Mouse (Mus musculus): ENCODE measurements around the gene Svop. TPM values are rescaled to one million over a fixed set of nuclear protein-coding genes. Genes with fewer than 3 reads are reported as not detected.

The Svop gene
- total RNA-seq (2012; rRNA removed) = not detected in 2 replicates
- polyA plus RNA-seq (2012; ENCODE audit: insufficient read depth in 1 of 2, insufficient read length in 2 of 2, low read depth in 1 of 2, low replicate concordance in 2 of 2, missing spikeins in 1 of 2) = not detected

- Histone ChIP-seq H3K9me3 (replicated peaks; ENCODE audit: insufficient read depth, low read length) (no peaks in the 10 kb centered on the region), H3K27me3 (ENCODE audit: control insufficient read depth in 1 of 2, insufficient read depth in 2 of 2, low read length in 2 of 2) (peaks cover 9% of the 10 kb centered on the region in 2 experiments), H3K36me3 (ENCODE audit: control insufficient read depth in 1 of 2, insufficient read depth in 2 of 2, low read length in 2 of 2) (no peaks in the 10 kb centered on the region), H3K4me3 (ENCODE audit: control insufficient read depth in 1 of 2, insufficient read depth in 1 of 2, low read depth in 2 of 2, low read length in 2 of 2) (no peak within 1 kb of the TSS), H3K79me2 (ENCODE audit: control insufficient read depth, insufficient read depth, low read length, poor library complexity) (no peaks in the 10 kb centered on the region), H3K27ac (ENCODE audit: control insufficient read depth, low read depth, low read length) (no peak within 1 kb of the TSS), H3K9ac (ENCODE audit: control insufficient read depth, low read depth, low read length, poor library complexity, severe bottlenecking) (no peak within 1 kb of the TSS), H3K4me1 (ENCODE audit: control insufficient read depth in 1 of 2, insufficient read depth in 2 of 2, low read length in 2 of 2) (no peaks in the 10 kb centered on the region)
- TF ChIP-seq MYC (IDR thresholded peaks at IDR 0.05; ENCODE audit: low read depth, low read length) = no peak
- TF ChIP-seq RAD21 (IDR thresholded peaks at IDR 0.05; ENCODE audit: low read depth, low read length) = no peak
- no peak for TF ChIP-seq CHD1 (IDR thresholded peaks at IDR 0.05; ENCODE audit: low read depth, low read length)
- TF ChIP-seq KAT2A (conservative IDR thresholded peaks at IDR 0.05; ENCODE audit: low read depth, low read length) = no peak
- no peak for TF ChIP-seq BHLHE40 (IDR thresholded peaks at IDR 0.05; ENCODE audit: borderline replicate concordance, low read depth, low read length)
- TF ChIP-seq ZKSCAN1 (IDR thresholded peaks at IDR 0.05; ENCODE audit: low read depth, low read length) = no peak
- TF ChIP-seq MAX (IDR thresholded peaks at IDR 0.05; ENCODE audit: low read length) = no peak
- no peak for TF ChIP-seq POLR2AphosphoS5 (IDR thresholded peaks at IDR 0.05; ENCODE audit: borderline replicate concordance, low read depth, low read length)
- TF ChIP-seq NRF1 (IDR thresholded peaks at IDR 0.05; ENCODE audit: insufficient read depth, low read depth, low read length, poor library complexity, severe bottlenecking) = no peak
- TF ChIP-seq USF2 (IDR thresholded peaks at IDR 0.05; ENCODE audit: borderline replicate concordance in 1 of 2, insufficient read depth in 1 of 2, low read depth in 1 of 2, low read length in 2 of 2) = no peak
- no peak for TF ChIP-seq GABPA (IDR thresholded peaks at IDR 0.05; ENCODE audit: low read depth, low read length)
- TF ChIP-seq NELFE (IDR thresholded peaks at IDR 0.05; ENCODE audit: low read depth, low read length) = no peak
- no peak for TF ChIP-seq ZC3H11A (IDR thresholded peaks at IDR 0.05; ENCODE audit: low read depth, low read length)
- no peak for TF ChIP-seq HCFC1 (IDR thresholded peaks at IDR 0.05; ENCODE audit: low read depth, low read length)
- no peak for TF ChIP-seq ELF1 (IDR thresholded peaks at IDR 0.05; ENCODE audit: low read depth, low read length)
- no peak for TF ChIP-seq ETS1 (IDR thresholded peaks at IDR 0.05; ENCODE audit: low read depth, low read length)
- no peak for TF ChIP-seq TCF12 (IDR thresholded peaks at IDR 0.05; ENCODE audit: low read depth, low read length)
- no peak for TF ChIP-seq ZMIZ1 (IDR thresholded peaks at IDR 0.05; ENCODE audit: low read depth, low read length)
- no peak for TF ChIP-seq UBTF (IDR thresholded peaks at IDR 0.05; ENCODE audit: borderline replicate concordance, insufficient read depth, low read depth, low read length)
- TF ChIP-seq ZNF384 (IDR thresholded peaks at IDR 0.05; ENCODE audit: low read depth, low read length) = no peak
- DNase-seq (ENCODE audit: low read depth, low spot score) = no peak
Observed at GRCm38 (mm10) chr5:114091057-114091807, at the start of gene Svop. Gene Svop, minus strand, starts transcription at chr5:114091570.
